Mouse (Mus musculus) cerebellum, adult 11-12 months (tissue): ENCODE measurements around the gene Tuba1c.
"Not testable (repeated sequence)": the region's sequence is repeated elsewhere in the genome, so short reads cannot be mapped to it uniquely, and the experiment has no call there.

Experiments used
- DNase-seq: peaks from one replicate; pipeline ENCODE4 v3.0.0; 2022

The Tuba1c gene

GRCm38 (mm10) chr15:99031388-99031675 lies 1.6 kb downstream of the Tuba1c start:
- DNase-seq, result no peak

GRCm38 (mm10) chr15:99032041-99032725 lies 2.5 kb downstream of the Tuba1c start:
- no peak for DNase-seq

GRCm38 (mm10) chr15:99032726-99033250 lies 3.1 kb downstream of the Tuba1c start:
- DNase-seq, result no peak

GRCm38 (mm10) chr15:99033498-99034270 lies 4.0 kb downstream of the Tuba1c start:
- DNase-seq, result peak; percentile 23

GRCm38 (mm10) chr15:99035431-99035830 lies 5.7 kb downstream of the Tuba1c start:
- DNase-seq, result no peak

GRCm38 (mm10) chr15:99036249-99036905 lies 6.7 kb downstream of the Tuba1c start:
- no peak for DNase-seq

- no peak for DNase-seq
Measured at GRCm38 (mm10) chr15:99038025-99038424, 8.3 kb downstream of the Tuba1c start.

- no peak for DNase-seq
Measured at GRCm38 (mm10) chr15:99038797-99039196, 9.1 kb downstream of the Tuba1c start.

GRCm38 (mm10) chr15:99039306-99039705 lies 9.6 kb downstream of the Tuba1c start:
- DNase-seq, result no peak

- no peak for DNase-seq
Measured at GRCm38 (mm10) chr15:99039996-99040919, 10.6 kb downstream of the Tuba1c start.

GRCm38 (mm10) chr15:99040920-99041856 lies 11.5 kb downstream of the Tuba1c start:
- no peak for DNase-seq

- no peak for DNase-seq
Measured at GRCm38 (mm10) chr15:99042334-99042733, 12.6 kb downstream of the Tuba1c start.

- DNase-seq, result no peak
Measured at GRCm38 (mm10) chr15:99044854-99045253, 15.2 kb downstream of the Tuba1c start.

GRCm38 (mm10) chr15:99045734-99046133 lies 16.0 kb downstream of the Tuba1c start:
- DNase-seq, result not testable (repeated sequence)

GRCm38 (mm10) chr15:99049473-99050253 lies 20.0 kb downstream of the Tuba1c start:
- peak; percentile 28 for DNase-seq

- DNase-seq, result no peak
Measured at GRCm38 (mm10) chr15:99053373-99053772, 23.7 kb downstream of the Tuba1c start.

- DNase-seq, result no peak
Measured at GRCm38 (mm10) chr15:99055040-99055439, 25.3 kb downstream of the Tuba1c start, which contains the start of gene Prph. Gene Prph (plus strand): TSS chr15:99055174.

- DNase-seq, result no peak
Measured at GRCm38 (mm10) chr15:99055511-99055961, 25.8 kb downstream of the Tuba1c start.

GRCm38 (mm10) chr15:99056332-99056731 lies 26.6 kb downstream of the Tuba1c start:
- DNase-seq, result no peak

- DNase-seq, result no peak
Measured at GRCm38 (mm10) chr15:99065557-99066165, 36.0 kb downstream of the Tuba1c start.
